Mouse (Mus musculus): ENCODE results near the gene Oat.

Oat gene

DNA sequence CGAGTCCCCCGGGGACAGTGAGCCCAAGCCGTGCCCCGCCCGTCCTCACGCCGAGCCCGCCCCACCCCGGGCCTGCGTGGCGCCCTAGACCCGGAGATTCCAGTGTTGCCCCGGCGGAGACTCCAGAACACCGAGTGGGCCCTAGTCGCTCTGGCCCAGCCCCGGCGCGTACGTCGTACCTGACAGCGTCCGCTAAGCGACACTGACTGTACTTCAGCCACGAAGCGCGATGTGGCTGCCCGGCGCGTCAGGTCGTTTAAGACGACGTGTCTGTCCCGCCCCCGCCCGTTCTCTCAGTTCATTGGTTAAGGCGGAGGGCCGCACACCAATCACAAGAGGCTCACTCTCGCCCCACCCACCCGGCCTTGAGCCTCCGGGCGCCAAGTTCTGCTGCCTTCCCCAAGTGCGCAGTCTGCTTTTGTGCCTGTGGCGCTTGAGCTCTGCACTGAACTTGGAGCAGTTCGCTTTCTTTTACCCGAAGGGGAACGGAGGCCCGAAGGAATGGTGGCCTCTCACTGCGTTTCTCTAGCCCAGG, at the start of gene Oat:
Oat (minus strand) TSS at position 283 of the 535 bp plus-strand sequence.
- peak; percentile 96 to 97 for DNase-seq

DNA sequence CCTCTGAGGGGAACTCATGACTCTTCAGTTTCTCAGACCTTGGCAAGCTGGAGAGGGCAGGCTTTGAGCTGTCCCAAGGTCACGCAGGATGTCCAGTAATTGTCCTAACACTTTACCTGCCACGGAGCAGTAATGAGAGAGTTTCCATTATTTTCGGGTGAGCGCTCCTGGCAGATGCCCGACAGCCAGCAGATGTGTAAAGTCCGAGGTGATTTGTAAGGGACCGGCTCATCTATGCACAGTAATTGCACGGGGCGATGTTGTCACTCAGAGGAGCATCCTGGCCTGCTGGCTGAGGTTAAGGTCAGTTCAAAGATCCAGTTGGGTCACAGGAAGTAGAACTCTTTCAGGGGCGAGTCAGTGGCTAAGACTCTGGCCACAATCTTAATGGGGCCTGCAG, 48.0 kb upstream of the Oat start:
- DNase-seq, result peak; percentile 22 to 39

GRCm38 (mm10) chr7:132619975-132620918, 44.0 kb upstream of the Oat start:
- DNase-seq, result peak; percentile 56 to 73

DNA sequence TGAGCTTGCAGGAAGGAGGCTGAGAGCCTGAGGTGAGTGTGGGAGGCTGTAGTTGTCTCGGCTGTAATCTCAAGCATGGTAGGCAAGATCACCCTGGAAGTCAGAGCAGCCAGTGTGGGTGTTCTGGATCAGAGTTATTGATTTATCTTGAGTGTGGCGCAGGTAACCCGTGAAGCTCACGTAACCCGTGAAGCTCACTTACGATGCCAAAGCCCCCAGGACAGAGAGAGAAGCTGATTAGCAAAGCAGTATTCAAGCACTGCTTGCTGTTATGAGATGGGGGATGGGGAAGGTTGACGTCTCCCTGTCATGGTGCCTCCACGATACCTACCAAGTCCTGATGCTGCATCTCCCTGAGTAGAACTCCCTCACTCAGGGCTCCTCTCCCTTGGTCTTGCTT, 43.4 kb upstream of the Oat start:
- no peak for DNase-seq

- no peak for DNase-seq
These were observed 40.9 kb upstream of the Oat start for GRCm38 (mm10) chr7:132617021-132617564.

GRCm38 (mm10) chr7:132616391-132616790, 40.2 kb upstream of the Oat start:
- no peak for DNase-seq

- no peak for DNase-seq
These were observed 39.1 kb upstream of the Oat start for GRCm38 (mm10) chr7:132615346-132615745.

DNA sequence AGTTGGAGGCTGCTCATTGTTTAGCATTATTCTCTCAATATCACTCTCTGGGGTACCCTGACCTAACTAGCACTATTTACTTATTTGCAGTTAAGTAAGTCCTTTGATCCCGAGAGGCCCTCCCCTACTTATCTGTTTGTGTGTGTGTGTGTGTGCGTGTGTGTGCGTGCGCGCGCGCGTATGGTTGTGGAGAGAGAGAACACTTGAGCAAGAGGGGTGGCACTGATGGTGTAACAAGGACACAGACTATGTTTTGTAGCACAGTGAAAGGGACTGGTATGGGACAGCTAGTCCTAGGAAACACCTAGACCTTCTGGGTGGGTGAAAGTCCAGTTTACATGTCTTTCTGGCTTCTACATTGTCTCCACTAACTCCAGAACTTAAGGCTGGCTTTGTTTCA, 35.3 kb upstream of the Oat start:
- no peak for DNase-seq

DNA sequence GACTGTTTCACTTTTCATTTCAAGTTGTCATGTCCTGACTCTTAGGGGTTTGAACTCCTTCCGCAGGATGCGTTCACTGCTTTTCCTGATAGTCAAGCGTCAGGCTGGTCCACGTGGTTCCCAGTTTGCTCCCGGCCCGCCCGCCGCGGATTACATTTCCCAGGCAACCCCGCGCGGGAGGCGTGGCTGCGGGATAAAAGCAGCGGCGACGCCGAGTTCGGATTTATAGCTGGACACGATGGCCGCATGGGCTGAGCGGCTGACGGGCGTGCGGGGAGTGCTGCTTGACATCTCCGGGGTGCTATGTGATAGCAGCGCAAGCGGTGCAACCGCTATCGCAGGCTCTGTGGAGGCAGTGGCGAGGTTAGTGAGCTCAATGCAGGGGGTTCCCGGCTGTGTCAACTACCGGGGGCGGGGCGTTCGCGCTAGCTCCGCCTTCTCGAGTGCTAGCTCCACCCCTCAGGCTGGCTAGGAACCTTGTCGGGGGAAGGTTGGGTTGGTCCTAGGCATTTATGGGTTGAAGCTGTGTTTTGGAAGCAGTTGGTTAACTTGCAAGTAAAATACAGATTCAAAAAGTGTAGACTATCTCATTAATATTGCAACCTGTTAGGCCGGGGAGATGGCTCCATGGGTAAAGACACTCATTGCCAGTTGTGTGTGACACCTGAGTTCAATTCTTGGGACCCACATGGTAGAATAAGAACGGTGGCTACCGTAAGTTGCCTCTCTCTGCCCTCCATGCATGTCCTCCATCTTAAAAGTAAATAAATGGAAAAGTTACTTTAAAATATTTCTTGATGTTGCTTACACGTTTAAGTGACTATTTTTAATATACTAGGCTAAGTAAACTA, 34.5 kb upstream of the Oat start, which contains the start of gene Lhpp:
Lhpp (plus strand) TSS at position 171 of the 851 bp plus-strand sequence.
- peak; percentile 76 to 89 for DNase-seq

DNA sequence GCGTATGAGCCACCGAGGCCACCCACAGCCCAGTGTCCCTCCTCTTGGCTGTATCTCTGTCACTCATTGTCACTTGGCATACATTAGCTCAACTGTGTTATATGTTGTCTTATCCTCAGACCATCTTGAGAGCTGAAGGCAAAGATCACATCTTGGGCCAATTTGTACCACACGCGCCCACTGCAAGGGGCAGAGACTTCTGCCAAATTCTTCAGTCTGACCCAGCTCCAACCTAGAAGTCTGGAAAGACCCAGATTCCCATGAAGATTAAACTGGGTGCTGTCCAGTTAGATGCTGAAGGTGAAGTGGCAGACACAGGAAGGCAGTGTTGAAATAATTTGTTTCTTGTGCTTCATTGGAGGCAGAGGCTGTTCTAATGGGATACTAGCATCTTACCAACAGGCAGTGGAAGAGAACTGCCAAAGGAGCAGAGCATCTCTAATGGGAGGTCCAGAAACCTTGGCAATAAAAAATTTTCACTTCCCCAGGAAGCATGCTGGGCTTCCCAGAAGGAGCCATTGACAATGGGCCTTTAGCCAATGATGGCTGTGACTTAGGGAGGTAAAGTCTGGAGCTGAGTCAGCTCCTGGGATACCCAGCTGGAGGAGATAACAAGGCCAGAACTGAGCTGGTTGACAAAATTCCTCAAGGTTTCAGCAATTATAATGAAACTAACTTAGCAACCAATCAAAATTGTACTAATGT, 32.3 kb upstream of the Oat start:
- DNase-seq, result no peak

GRCm38 (mm10) chr7:132605689-132606088, 29.5 kb upstream of the Oat start:
- DNase-seq, result no peak

- DNase-seq, result no peak
These were observed 28.5 kb upstream of the Oat start for GRCm38 (mm10) chr7:132604720-132605119.

DNA sequence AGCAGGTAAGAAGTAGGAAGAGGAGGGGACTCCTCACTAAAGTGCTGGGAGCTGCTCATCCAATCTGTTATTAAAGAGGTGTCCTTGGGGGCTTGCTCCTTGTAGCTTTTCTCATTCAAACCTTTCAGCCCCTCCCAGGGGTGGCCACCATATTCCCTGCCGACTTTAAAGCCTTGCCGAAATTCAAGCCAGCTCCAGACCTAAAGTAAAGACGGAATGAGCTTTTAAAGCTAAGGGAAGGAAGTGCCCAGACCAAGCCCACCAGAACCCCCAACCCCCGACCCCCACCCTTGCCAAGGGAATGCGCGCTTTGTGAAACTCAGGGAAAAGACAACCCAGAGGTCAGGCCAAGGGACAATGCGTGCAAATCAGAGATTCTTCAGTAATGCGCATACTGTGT, 24.7 kb upstream of the Oat start:
- no peak for DNase-seq

GRCm38 (mm10) chr7:132600026-132600425, 23.8 kb upstream of the Oat start:
- DNase-seq, result no peak

DNA sequence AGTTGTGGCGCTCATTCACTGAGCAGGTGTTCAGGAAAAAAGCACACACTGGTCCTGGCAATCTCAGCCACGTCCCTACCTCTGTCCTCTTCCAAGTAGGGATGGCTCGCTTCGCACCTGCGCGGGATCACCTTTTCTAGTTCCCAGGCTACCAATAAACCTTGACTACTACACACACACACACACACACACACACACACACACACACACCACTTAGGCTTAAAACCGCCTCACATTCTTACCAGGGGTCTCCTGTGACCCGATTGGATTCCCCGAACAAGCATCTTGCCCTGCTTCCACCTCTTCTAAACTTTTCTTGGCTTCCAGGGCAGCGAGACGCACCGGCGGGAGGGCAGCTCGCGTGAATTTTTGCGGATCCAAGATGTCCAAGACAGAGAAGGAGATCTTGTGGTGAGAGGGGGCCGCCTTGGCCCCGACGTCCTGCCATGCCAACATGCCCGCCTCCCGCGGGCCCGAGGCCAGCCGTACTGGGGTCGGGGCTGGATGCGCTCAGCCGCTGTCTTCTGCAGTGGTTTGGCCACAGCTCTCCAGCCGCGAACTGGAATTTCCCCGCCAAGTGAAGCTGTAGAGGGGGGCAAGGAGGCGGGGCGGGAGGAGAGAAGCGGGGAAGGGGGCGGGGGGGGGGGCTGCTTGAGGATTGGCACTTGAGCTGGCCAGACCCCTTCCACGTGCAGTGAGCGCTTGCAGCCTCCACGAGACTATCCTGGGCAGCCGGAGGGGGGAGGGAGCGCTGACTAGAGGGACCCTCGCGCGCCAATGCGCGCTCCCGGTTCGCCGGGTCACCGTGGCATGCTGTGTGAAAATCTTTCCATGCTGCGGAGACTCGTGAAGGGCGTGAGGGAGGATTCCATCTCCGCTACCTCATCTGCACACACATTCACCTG, 23.1 kb upstream of the Oat start, which contains the start of gene Nkx1-2:
Nkx1-2 (minus strand) TSS at position 567 of the 905 bp plus-strand sequence.
- DNase-seq, result peak in 1 of 2 experiments; percentile 7

DNA sequence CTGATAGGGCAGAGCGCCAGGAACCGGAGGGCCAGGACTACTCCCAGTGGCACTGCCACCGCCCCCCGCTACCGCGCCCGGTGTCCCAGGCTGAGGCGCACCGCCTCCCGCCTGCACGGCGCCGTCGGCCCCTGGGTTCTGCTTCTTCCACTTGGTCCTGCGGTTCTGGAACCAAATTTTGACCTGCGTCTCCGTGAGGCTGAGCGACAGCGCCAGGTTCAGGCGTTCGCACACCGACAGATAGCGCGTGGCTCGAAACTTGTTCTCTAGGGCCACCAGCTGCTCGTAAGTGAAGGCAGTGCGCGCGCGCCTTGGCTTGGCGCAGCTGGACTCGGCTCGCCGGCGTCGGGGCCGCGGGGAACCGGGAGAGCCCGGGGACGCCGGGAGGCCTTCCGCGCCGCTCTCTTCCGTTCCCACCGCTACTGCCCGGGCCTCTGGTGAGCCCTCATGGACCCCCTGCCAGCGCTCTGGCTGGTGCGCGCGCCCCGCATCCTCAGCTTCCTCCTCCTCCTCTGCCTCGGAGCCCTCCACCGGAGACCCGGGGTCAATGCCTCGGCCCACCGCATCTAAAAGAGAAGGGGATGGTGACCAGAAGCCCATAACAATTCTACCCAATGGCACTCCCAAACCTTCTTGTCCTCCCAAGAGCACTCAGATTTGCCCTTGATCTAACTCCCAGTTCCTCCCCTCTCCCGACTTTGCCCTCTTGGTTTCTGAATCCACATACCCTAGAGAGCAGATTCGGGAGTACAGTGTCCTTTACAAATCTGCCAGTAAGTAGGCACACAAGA, 21.2 kb upstream of the Oat start:
- DNase-seq, result peak in 1 of 2 experiments; percentile 31

DNA sequence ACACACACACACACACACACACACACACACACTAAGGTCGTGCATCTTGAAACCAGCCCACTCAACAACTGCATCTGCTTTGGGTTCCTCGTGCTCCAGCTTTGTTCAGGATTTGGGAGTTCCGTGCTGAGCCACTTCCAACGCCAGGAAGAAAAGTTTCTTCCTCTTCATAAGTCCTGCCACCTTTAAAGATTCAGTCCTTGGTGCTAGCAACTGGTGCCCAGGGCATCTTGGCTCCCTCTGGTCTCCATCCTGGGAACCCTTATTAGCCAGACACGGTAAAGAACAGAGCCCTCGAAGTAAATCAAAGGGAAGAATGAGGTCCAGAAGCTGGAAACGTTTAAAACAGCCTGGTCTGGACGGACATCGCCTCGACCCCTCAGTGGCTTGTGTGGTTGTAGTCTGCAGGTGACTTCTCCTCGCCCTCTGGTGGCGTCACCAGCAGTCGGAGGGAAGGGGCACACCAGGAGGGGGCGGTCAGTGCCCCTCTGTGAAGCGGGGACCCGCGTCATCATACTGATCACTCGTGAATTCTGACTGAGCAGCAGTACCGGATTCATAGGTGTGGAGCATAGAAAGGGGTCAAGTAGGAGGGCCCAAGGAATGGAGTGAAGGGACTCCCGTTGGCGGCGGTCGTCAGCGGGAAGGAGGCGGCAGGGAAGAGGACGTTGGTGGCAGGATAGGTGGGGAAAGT, 20.5 kb upstream of the Oat start:
- DNase-seq, result no peak

GRCm38 (mm10) chr7:132595787-132596186, 19.6 kb upstream of the Oat start:
- no peak for DNase-seq

GRCm38 (mm10) chr7:132594325-132594724, 18.1 kb upstream of the Oat start:
- no peak for DNase-seq

- DNase-seq, result no peak
These were observed 17.6 kb upstream of the Oat start for GRCm38 (mm10) chr7:132593762-132594161.

Data from kidney, postnatal 36 days (tissue).